Mouse (Mus musculus): Measurements from ENCODE around the gene Rbm6. TPM values are rescaled to one million over a fixed set of nuclear protein-coding genes. Genes with fewer than 3 reads are reported as not detected.

Rbm6 gene
- total and polyA plus RNA-seq, 3 experiments: 55.7 to 521 (median 55.8) TPM

GRCm38 (mm10) chr9:107872350-107873098 lies 513 bp downstream of the Rbm6 start (continued):
- peak; percentile 53; the same call in 1 of the 2 replicates for TF ChIP-seq MYC (IDR thresholded peaks at IDR 0.05; ENCODE audit: low read depth, low read length)
- peak; percentile 48; the same call in 1 of the 2 replicates for TF ChIP-seq MAZ (IDR thresholded peaks at IDR 0.05; ENCODE audit: low read depth, low read length)
- TF ChIP-seq KAT2A (conservative IDR thresholded peaks at IDR 0.05; ENCODE audit: low read depth, low read length): peak; percentile 89
- peak; percentile 39 for TF ChIP-seq TCF12 (IDR thresholded peaks at IDR 0.05; ENCODE audit: low read depth, low read length)
- TF ChIP-seq POLR2A (IDR thresholded peaks at IDR 0.05; ENCODE audit: control insufficient read depth in 1 of 2, insufficient read depth in 1 of 2, low read depth in 1 of 2, low read length in 2 of 2, poor library complexity in 1 of 2): peak; percentile 87 to 94
- no peak for TF ChIP-seq POLR2AphosphoS5 (IDR thresholded peaks at IDR 0.05; ENCODE audit: borderline replicate concordance, low read depth, low read length)
- peak; percentile 88 for TF ChIP-seq MXI1 (IDR thresholded peaks at IDR 0.05; ENCODE audit: low read depth, low read length)
- peak; percentile 59 for TF ChIP-seq NRF1 (IDR thresholded peaks at IDR 0.05; ENCODE audit: insufficient read depth, low read depth, low read length, poor library complexity, severe bottlenecking)
- no peak for TF ChIP-seq GATA1 (IDR thresholded peaks at IDR 0.05; ENCODE audit: low read depth, low read length)

- H3K36me3 ChIP-seq (ENCODE audit: control insufficient read depth in 1 of 2, insufficient read depth in 2 of 2, low read length in 2 of 2): peaks cover 17 to 35% of the 10 kb centered on the region in 2 experiments
- no peak for TF ChIP-seq GATA1 (IDR thresholded peaks at IDR 0.05; ENCODE audit: low read depth, low read length)
- TF ChIP-seq MXI1 (IDR thresholded peaks at IDR 0.05; ENCODE audit: low read depth, low read length): no peak
- no peak for TF ChIP-seq ZKSCAN1 (IDR thresholded peaks at IDR 0.05; ENCODE audit: low read depth, low read length)
- no peak for DNase-seq (ENCODE audit: low read depth, low spot score)
Measured at GRCm38 (mm10) chr9:107866081-107866480, 7.0 kb downstream of the Rbm6 start.

GRCm38 (mm10) chr9:107864493-107864892 lies 8.5 kb downstream of the Rbm6 start:
- H3K36me3 ChIP-seq (ENCODE audit: control insufficient read depth in 1 of 2, insufficient read depth in 2 of 2, low read length in 2 of 2): peaks cover 21 to 36% of the 10 kb centered on the region in 2 experiments
- H3K9me3 ChIP-seq (replicated peaks; ENCODE audit: insufficient read depth, low read length): no peaks in the 10 kb centered on the region
- H3K4me1 ChIP-seq (ENCODE audit: control insufficient read depth in 1 of 2, insufficient read depth in 2 of 2, low read length in 2 of 2): peaks cover 8 to 11% of the 10 kb centered on the region in 2 experiments
- peak; percentile 46 for DNase-seq (ENCODE audit: low read depth, low spot score)
- no peak overlapping the region for H3K27ac ChIP-seq (ENCODE audit: control insufficient read depth, low read depth, low read length)
- peaks cover 35% of the 10 kb centered on the region for H3K79me2 ChIP-seq (ENCODE audit: control insufficient read depth, insufficient read depth, low read length, poor library complexity)
- H3K27me3 ChIP-seq (ENCODE audit: control insufficient read depth in 1 of 2, insufficient read depth in 2 of 2, low read length in 2 of 2): no peaks in the 10 kb centered on the region
- no peak overlapping the region for H3K4me3 ChIP-seq (ENCODE audit: control insufficient read depth in 1 of 2, insufficient read depth in 1 of 2, low read depth in 2 of 2, low read length in 2 of 2)
- no peak overlapping the region for H3K9ac ChIP-seq (ENCODE audit: control insufficient read depth, low read depth, low read length, poor library complexity, severe bottlenecking)
- TF ChIP-seq POLR2A (IDR thresholded peaks at IDR 0.05; ENCODE audit: control insufficient read depth in 1 of 2, insufficient read depth in 1 of 2, low read depth in 1 of 2, low read length in 2 of 2, poor library complexity in 1 of 2) (no peak), GATA1 (IDR thresholded peaks at IDR 0.05; ENCODE audit: low read depth, low read length) (peak; percentile 63), ZKSCAN1 (IDR thresholded peaks at IDR 0.05; ENCODE audit: low read depth, low read length) (no peak), MEF2A (IDR thresholded peaks at IDR 0.05; ENCODE audit: extremely low read depth, insufficient replicate concordance, low read depth, low read length, poor library complexity, severe bottlenecking) (no peak), MYB (IDR thresholded peaks at IDR 0.05; ENCODE audit: low read depth, low read length) (0 out of 2 replicates have a peak, but pooled peaks have one; percentile 16), CHD1 (IDR thresholded peaks at IDR 0.05; ENCODE audit: low read depth, low read length) (no peak), E2F4 (IDR thresholded peaks at IDR 0.05; ENCODE audit: borderline replicate concordance, low read depth, low read length) (no peak), GABPA (IDR thresholded peaks at IDR 0.05; ENCODE audit: low read depth, low read length) (no peak), MXI1 (IDR thresholded peaks at IDR 0.05; ENCODE audit: low read depth, low read length) (peak; percentile 18; the same call in 1 of the 2 replicates), HCFC1 (IDR thresholded peaks at IDR 0.05; ENCODE audit: low read depth, low read length) (no peak), MAX (IDR thresholded peaks at IDR 0.05; ENCODE audit: low read length) (no peak), RCOR1 (IDR thresholded peaks at IDR 0.05; ENCODE audit: low read depth, low read length) (peak; percentile 51; the same call in 1 of the 2 replicates), RAD21 (IDR thresholded peaks at IDR 0.05; ENCODE audit: low read depth, low read length) (no peak), POLR2AphosphoS5 (IDR thresholded peaks at IDR 0.05; ENCODE audit: borderline replicate concordance, low read depth, low read length) (no peak), MAZ (IDR thresholded peaks at IDR 0.05; ENCODE audit: low read depth, low read length) (no peak), ETS1 (IDR thresholded peaks at IDR 0.05; ENCODE audit: low read depth, low read length) (0 out of 2 replicates have a peak, but pooled peaks have one; percentile 42), CTCF (IDR thresholded peaks at IDR 0.05 in 2 of 3, conservative IDR thresholded peaks at IDR 0.05 in 1 of 3; ENCODE audit: control insufficient read depth in 1 of 3, insufficient read depth in 1 of 3, low read depth in 2 of 3, low read length in 3 of 3, poor library complexity in 1 of 3, severe bottlenecking in 1 of 3) (no peak), POLR2AphosphoS2 (IDR thresholded peaks at IDR 0.05; ENCODE audit: low read length) (no peak), UBTF (IDR thresholded peaks at IDR 0.05; ENCODE audit: borderline replicate concordance, insufficient read depth, low read depth, low read length) (no peak), NELFE (IDR thresholded peaks at IDR 0.05; ENCODE audit: low read depth, low read length) (no peak), USF2 (IDR thresholded peaks at IDR 0.05; ENCODE audit: borderline replicate concordance in 1 of 2, insufficient read depth in 1 of 2, low read depth in 1 of 2, low read length in 2 of 2) (no peak)

More at GRCm38 (mm10) chr9:107866081-107866480, 7.0 kb downstream of the Rbm6 start:
- Histone ChIP-seq H3K4me1 (ENCODE audit: control insufficient read depth in 1 of 2, insufficient read depth in 2 of 2, low read length in 2 of 2) (peaks cover 11 to 12% of the 10 kb centered on the region in 2 experiments), H3K79me2 (ENCODE audit: control insufficient read depth, insufficient read depth, low read length, poor library complexity) (peaks cover 44% of the 10 kb centered on the region), H3K9me3 (replicated peaks; ENCODE audit: insufficient read depth, low read length) (no peaks in the 10 kb centered on the region), H3K27me3 (ENCODE audit: control insufficient read depth in 1 of 2, insufficient read depth in 2 of 2, low read length in 2 of 2) (no peaks in the 10 kb centered on the region), H3K4me3 (ENCODE audit: control insufficient read depth in 1 of 2, insufficient read depth in 1 of 2, low read depth in 2 of 2, low read length in 2 of 2) (no peak overlapping the region), H3K27ac (ENCODE audit: control insufficient read depth, low read depth, low read length) (no peak overlapping the region), H3K9ac (ENCODE audit: control insufficient read depth, low read depth, low read length, poor library complexity, severe bottlenecking) (no peak overlapping the region)

Measured in MEL (cell line).